Mouse (Mus musculus): ENCODE measurements around the gene Gm16223. TPM values are rescaled to one million over a fixed set of nuclear protein-coding genes. Genes with fewer than 3 reads are reported as not detected.

Gene Gm16223
- polyA plus RNA-seq, 1 experiment from 2014 or later: not detected

DNA sequence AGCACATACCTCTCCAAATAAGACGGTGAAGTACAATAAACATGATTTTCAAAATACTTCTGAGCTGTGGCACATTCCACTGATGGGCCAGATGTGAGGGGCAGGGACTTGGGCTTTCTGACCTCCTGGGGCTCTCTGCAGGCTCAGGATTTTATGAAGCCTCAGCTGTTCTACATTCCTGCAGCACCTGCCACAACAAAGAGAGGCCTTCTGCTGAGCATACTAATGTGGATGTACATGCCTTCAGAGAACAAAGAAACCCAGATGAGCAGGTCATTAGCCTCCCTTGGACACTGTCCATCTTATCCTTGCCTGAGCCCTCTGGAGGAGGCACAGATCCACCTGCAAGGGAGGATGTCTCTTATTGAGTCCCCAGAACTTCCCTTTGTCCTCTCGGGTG is 97.0 kb downstream of the Gm16223 start:
- Histone ChIP-seq H3K4me2 (replicated peaks) (no peak overlapping the region), H3K36me3 (no peaks in the 10 kb centered on the region), H3K27ac (no peak overlapping the region), H3K9me3 (no peaks in the 10 kb centered on the region), H3K4me3 (no peak overlapping the region), H3K27me3 (no peaks in the 10 kb centered on the region), H3K4me1 (no peaks in the 10 kb centered on the region), H3K9ac (no peak overlapping the region)
- 78% methylated on average over 2 of the region's 2 CpGs for WGBS
- no peak for ATAC-seq (ENCODE audit: insufficient number of reproducible peaks, insufficient read depth, low FRiP score, low TSS enrichment)

DNA sequence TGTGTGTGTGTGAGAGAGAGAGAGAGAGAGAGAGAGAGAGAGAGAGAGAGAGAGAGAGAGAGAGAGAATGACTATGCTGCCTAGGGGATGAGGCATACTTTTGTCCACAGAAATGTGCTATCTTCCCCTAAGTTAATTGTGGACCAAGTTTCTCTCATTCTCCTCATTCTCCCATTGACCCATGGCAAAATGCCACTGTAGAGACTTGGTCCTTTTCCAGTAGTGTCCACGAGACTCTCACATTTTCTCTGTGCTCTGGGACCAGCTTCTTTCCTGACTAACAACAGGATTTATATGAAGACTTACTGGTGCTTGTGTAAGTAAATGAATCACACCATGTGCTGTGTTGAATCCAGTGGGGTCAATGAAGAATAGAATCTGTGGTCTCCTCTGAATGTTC is 98.6 kb downstream of the Gm16223 start:
- no peak overlapping the region for H3K4me3 ChIP-seq
- no peak overlapping the region for H3K9ac ChIP-seq
- ATAC-seq (ENCODE audit: insufficient number of reproducible peaks, insufficient read depth, low FRiP score, low TSS enrichment): no peak
- H3K27ac ChIP-seq: no peak overlapping the region
- WGBS: 64% methylated on average over 1 of the region's 1 CpGs
- no peaks in the 10 kb centered on the region for H3K4me1 ChIP-seq
- no peaks in the 10 kb centered on the region for H3K36me3 ChIP-seq
- H3K4me2 ChIP-seq (replicated peaks): no peak overlapping the region
- no peaks in the 10 kb centered on the region for H3K9me3 ChIP-seq
- H3K27me3 ChIP-seq: no peaks in the 10 kb centered on the region

DNA sequence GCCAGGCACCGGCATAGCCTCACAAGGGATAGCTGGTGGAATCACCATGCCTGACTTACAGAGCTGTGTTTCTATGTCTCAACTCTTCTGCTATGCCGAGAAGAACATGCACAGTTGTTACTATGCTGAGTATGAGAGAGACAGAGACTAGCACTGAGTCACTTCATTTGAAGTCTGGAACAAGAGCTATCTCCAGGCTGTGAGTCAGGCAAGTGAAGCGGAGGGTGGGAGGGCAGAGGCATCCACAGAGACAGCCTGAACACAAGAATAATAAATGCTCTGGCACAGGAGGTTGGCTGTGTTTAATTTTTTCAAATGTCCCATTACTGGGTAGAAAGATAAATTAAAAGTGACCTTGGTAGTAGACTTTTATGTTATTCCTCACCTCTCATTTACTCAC is 100.3 kb downstream of the Gm16223 start:
- no peak overlapping the region for H3K4me2 ChIP-seq (replicated peaks)
- H3K9me3 ChIP-seq: no peaks in the 10 kb centered on the region
- 91% methylated on average over 3 of the region's 3 CpGs for WGBS
- no peak overlapping the region for H3K27ac ChIP-seq
- H3K36me3 ChIP-seq: no peaks in the 10 kb centered on the region
- H3K27me3 ChIP-seq: no peaks in the 10 kb centered on the region
- no peak overlapping the region for H3K4me3 ChIP-seq
- ATAC-seq (ENCODE audit: insufficient number of reproducible peaks, insufficient read depth, low FRiP score, low TSS enrichment): no peak
- H3K4me1 ChIP-seq: no peaks in the 10 kb centered on the region
- H3K9ac ChIP-seq: no peak overlapping the region

DNA sequence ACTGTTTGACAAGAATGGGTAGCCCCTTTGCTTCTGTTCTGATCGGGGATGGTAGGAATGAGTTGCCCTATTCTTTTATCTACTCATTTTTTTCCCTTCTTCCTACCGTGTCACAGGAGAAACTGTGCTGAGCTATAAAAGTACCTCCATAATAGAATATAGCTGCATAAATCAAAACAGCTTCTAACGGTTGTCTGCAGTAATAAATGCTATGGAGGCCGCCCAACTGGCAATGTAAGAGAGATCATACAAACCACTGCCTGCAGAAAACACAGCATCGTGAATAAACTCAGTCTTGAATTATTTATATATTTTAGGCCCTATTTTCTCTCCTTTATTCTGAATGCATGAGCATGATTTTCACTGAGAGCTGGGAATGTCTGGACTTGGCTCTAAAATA is 101.0 kb downstream of the Gm16223 start:
- Histone ChIP-seq H3K36me3 (no peaks in the 10 kb centered on the region), H3K9me3 (no peaks in the 10 kb centered on the region), H3K4me3 (no peak overlapping the region), H3K27ac (no peak overlapping the region), H3K27me3 (no peaks in the 10 kb centered on the region), H3K4me1 (no peaks in the 10 kb centered on the region), H3K4me2 (replicated peaks) (no peak overlapping the region), H3K9ac (no peak overlapping the region)
- WGBS: 88% methylated on average over 5 of the region's 5 CpGs
- ATAC-seq (ENCODE audit: insufficient number of reproducible peaks, insufficient read depth, low FRiP score, low TSS enrichment): no peak

DNA sequence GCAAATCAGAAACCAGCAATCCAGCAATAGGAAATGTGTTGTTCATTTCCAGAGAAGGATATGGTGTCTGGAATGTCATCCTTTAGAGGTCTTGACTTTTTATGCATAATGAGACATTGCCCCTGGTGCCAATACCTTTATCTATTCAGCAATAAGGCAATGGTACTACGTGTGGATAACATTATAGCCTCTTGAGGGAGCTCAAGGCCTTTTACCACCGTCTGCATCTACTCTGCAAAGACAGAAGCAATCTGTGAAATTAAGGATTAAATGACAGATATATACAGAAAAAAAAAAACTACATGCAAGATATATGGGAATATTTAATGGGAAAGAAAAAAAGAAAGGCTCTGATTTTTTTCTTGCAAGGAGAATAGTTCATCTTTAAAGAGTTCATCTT is 106.3 kb downstream of the Gm16223 start:
- no peaks in the 10 kb centered on the region for H3K4me1 ChIP-seq
- H3K27me3 ChIP-seq: no peaks in the 10 kb centered on the region
- no peak overlapping the region for H3K4me3 ChIP-seq
- no peak overlapping the region for H3K9ac ChIP-seq
- no peak for ATAC-seq (ENCODE audit: insufficient number of reproducible peaks, insufficient read depth, low FRiP score, low TSS enrichment)
- no peaks in the 10 kb centered on the region for H3K9me3 ChIP-seq
- no peaks in the 10 kb centered on the region for H3K36me3 ChIP-seq
- 67% methylated on average over 2 of the region's 2 CpGs for WGBS
- H3K27ac ChIP-seq: no peak overlapping the region
- no peak overlapping the region for H3K4me2 ChIP-seq (replicated peaks)

DNA sequence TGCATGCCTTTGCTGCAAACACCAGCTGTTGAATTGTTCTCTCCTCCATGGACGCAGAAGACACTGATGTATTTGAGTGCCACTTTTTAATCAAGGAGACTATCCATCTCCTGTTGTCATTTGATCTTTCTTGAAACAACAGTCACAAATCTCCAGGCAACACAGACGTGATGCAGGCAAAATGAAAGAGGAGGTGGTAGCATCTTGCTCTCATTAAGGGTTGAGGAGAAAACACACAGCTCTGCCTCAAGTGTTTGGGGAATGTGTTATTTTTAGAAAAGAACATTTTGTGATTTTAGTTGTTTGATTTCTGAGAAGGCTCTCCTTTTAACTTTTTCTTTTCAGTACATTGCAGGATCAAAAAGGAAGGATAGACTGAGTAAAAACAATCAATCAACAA is 107.7 kb downstream of the Gm16223 start:
- no peak overlapping the region for H3K9ac ChIP-seq
- no peak overlapping the region for H3K27ac ChIP-seq
- H3K4me3 ChIP-seq: no peak overlapping the region
- no peak for ATAC-seq (ENCODE audit: insufficient number of reproducible peaks, insufficient read depth, low FRiP score, low TSS enrichment)
- H3K4me2 ChIP-seq (replicated peaks): no peak overlapping the region
- 44% methylated on average over 2 of the region's 2 CpGs for WGBS
- no peaks in the 10 kb centered on the region for H3K9me3 ChIP-seq
- no peaks in the 10 kb centered on the region for H3K27me3 ChIP-seq
- H3K4me1 ChIP-seq: no peaks in the 10 kb centered on the region
- no peaks in the 10 kb centered on the region for H3K36me3 ChIP-seq

DNA sequence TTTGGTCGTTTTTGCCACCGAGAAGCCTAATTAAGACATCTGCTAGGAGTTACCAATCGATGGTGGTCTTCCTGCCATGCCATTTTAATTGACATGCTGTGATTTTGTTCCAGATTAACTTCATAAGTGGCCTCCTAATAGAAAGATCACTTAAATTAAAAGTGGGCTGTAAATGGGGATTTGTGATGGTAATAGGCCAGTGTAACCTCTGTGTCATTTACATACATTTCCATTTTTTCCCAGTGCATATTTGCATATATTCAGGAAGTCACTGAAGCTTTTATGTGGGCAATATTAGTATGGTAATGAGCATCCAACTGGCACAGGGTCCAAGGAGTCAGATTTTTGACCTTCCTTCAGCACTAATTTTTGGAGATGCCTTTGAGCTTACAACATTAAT is 130.7 kb downstream of the Gm16223 start:
- H3K4me1 ChIP-seq: no peaks in the 10 kb centered on the region
- no peak overlapping the region for H3K4me3 ChIP-seq
- no peaks in the 10 kb centered on the region for H3K9me3 ChIP-seq
- H3K9ac ChIP-seq: no peak overlapping the region
- no peak overlapping the region for H3K27ac ChIP-seq
- no peaks in the 10 kb centered on the region for H3K36me3 ChIP-seq
- H3K27me3 ChIP-seq: no peaks in the 10 kb centered on the region
- H3K4me2 ChIP-seq (replicated peaks): no peak overlapping the region
- no peak for ATAC-seq (ENCODE audit: insufficient number of reproducible peaks, insufficient read depth, low FRiP score, low TSS enrichment)
- 56% methylated on average over 3 of the region's 3 CpGs for WGBS

DNA sequence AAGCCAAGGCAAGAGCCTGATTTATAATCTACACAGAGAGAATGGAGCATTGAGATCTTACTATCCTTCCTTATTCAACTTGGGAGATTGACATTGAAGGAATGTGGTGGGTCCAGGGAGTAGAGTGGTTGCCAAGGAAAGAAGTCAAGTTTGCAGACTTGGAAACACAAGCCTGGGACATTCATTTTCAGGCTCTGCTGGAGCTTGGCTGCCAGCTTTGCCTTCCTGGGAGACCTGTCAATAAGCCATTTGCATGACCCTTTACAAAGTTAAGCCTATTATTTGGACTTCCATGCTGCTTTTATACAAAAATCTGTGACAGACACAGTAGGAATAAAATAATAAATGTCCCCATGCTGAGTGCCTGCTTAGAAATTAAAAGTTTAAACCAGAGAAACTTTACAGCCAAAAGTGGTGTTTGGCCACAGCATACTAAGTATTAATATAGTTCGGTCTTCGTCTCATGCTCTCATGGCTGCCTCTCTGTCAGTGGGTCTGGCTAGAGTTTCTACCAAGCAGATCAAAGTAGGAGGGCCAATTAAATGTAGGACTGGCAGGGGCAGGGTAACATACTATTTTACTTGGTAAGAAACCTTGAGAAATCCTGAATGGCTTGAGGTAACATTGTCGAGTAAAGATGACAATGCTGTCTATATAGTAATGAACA is 139.8 kb downstream of the Gm16223 start:
- Histone ChIP-seq H3K9ac (no peak overlapping the region), H3K9me3 (no peaks in the 10 kb centered on the region), H3K27me3 (no peaks in the 10 kb centered on the region), H3K4me2 (replicated peaks) (no peak overlapping the region), H3K4me3 (no peak overlapping the region), H3K4me1 (no peaks in the 10 kb centered on the region), H3K36me3 (no peaks in the 10 kb centered on the region), H3K27ac (no peak overlapping the region)
- ATAC-seq (ENCODE audit: insufficient number of reproducible peaks, insufficient read depth, low FRiP score, low TSS enrichment): no peak
- WGBS: 84% methylated on average over 3 of the region's 3 CpGs

DNA sequence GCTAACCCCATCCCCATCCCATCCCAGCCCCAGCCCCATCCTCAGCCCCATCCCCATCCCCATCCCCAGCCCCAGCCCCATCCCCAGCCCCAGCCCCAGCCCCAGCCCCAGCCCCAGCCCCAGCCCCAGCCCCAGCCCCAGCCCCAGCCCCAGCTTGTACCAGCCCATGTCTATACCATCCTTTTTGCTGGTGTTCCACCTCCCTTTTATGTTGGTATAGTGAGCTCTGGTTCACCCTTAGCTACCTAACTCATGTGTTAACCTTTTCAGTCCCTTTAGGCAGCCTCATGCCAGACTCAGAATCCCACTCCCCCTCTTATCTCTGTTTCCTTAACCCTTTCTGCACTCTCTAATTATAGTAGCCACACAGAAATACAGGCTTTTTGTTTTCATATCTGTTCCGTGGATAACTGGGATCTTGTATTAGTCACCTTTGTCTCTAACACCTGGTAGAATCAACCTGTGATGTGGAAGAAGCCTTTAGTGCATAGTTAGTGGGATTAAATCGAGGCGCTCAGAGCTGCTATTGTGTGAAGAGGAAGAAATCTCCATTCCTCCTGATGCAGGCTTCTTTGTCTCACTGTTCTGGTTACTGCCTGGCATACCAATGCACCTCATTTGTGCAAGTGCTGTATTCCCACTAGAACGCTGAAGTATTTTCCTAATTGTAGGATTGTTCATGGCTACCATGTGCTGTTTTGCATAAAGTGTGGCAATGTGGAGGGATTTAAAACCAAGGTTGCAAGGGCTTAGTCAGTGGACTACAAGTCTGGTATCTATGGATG is 144.0 kb downstream of the Gm16223 start:
- 59% methylated on average over 4 of the region's 4 CpGs for WGBS
- no peaks in the 10 kb centered on the region for H3K36me3 ChIP-seq
- no peaks in the 10 kb centered on the region for H3K4me1 ChIP-seq
- H3K27ac ChIP-seq: no peak overlapping the region
- H3K4me2 ChIP-seq (replicated peaks): no peak overlapping the region
- no peak overlapping the region for H3K4me3 ChIP-seq
- no peak overlapping the region for H3K9ac ChIP-seq
- no peak for ATAC-seq (ENCODE audit: insufficient number of reproducible peaks, insufficient read depth, low FRiP score, low TSS enrichment)
- H3K9me3 ChIP-seq: no peaks in the 10 kb centered on the region
- H3K27me3 ChIP-seq: no peaks in the 10 kb centered on the region

DNA sequence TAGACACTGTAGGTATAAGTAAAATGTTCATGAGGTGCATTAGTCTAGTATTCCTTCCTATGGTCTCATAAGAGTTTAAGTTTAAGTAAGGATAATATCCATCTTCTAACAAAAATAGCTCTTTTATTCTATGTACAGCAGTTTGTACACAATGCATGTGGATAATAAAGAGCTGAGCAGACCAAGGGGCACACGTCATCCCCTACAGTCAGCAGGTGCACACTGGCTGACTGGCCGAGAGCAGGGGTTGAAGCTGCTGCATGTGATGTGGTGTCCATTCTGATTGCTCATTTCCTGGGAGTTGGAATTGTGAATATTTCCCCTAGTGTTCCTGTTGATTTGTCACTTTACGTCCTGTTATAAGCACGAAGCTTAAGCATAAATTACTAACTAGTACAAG is 144.6 kb downstream of the Gm16223 start:
- no peaks in the 10 kb centered on the region for H3K36me3 ChIP-seq
- no peak overlapping the region for H3K4me2 ChIP-seq (replicated peaks)
- WGBS: 88% methylated on average over 4 of the region's 4 CpGs
- no peaks in the 10 kb centered on the region for H3K4me1 ChIP-seq
- H3K9ac ChIP-seq: no peak overlapping the region
- H3K27ac ChIP-seq: no peak overlapping the region
- ATAC-seq (ENCODE audit: insufficient number of reproducible peaks, insufficient read depth, low FRiP score, low TSS enrichment): no peak
- no peak overlapping the region for H3K4me3 ChIP-seq
- H3K9me3 ChIP-seq: no peaks in the 10 kb centered on the region
- H3K27me3 ChIP-seq: no peaks in the 10 kb centered on the region

DNA sequence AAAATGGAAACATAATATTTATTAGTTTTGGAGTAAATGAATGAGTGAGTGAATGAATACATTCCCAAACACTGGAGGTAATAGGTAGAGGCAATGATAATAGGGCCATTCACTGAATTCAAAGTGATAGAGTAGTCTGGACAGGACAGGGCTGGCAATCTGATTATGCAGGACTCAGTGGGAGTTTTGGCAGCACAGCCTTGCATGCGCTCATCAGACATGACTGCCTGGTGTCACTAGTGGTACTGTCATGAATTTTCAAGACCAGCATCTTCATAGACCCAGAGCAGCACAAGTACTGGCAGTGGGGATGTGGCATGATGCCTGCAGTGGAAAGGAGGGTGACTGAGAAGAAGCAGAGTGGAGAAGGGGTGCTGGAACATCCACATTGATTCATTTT is 157.1 kb downstream of the Gm16223 start:
- H3K9ac ChIP-seq: no peak overlapping the region
- H3K9me3 ChIP-seq: no peaks in the 10 kb centered on the region
- H3K27me3 ChIP-seq: no peaks in the 10 kb centered on the region
- H3K4me3 ChIP-seq: no peak overlapping the region
- H3K36me3 ChIP-seq: no peaks in the 10 kb centered on the region
- WGBS: 97% methylated on average over 1 of the region's 1 CpGs
- no peaks in the 10 kb centered on the region for H3K4me1 ChIP-seq
- no peak for ATAC-seq (ENCODE audit: insufficient number of reproducible peaks, insufficient read depth, low FRiP score, low TSS enrichment)
- H3K4me2 ChIP-seq (replicated peaks): no peak overlapping the region
- H3K27ac ChIP-seq: no peak overlapping the region

DNA sequence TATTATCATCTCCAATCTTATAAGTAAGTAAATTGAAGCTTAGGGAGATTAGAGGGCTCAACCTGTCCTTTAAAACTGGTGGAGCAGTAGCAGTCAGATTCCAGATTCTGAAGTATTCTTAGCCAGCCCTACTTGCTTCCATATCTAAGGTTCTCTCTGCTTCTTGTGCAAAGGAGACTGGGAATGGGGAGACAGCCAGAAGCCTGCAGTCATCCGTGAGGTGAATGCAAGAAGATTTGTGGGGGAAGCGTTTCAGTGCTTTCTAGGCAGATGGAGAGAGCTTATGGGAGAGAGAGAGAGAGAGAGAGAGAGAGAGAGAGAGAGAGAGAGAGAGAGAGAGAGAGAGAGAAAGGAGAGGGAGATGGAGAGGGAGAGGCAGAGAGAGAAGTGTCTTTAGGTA is 160.9 kb downstream of the Gm16223 start:
- Histone ChIP-seq H3K4me2 (replicated peaks) (no peak overlapping the region), H3K4me3 (no peak overlapping the region), H3K9ac (no peak overlapping the region), H3K27ac (no peak overlapping the region), H3K36me3 (no peaks in the 10 kb centered on the region), H3K4me1 (no peaks in the 10 kb centered on the region), H3K27me3 (no peaks in the 10 kb centered on the region), H3K9me3 (no peaks in the 10 kb centered on the region)
- no peak for ATAC-seq (ENCODE audit: insufficient number of reproducible peaks, insufficient read depth, low FRiP score, low TSS enrichment)
- 57% methylated on average over 2 of the region's 2 CpGs for WGBS

Data from embryonic facial prominence, embryonic 12.5 days (tissue).